Mouse (Mus musculus): Measurements from ENCODE around the gene Dusp22. TPM values are rescaled to one million over a fixed set of nuclear protein-coding genes. Genes with fewer than 3 reads are reported as not detected.

Gene Dusp22
- polyA plus RNA-seq, 1 experiment from 2014 or later, result 17.9 TPM

DNA sequence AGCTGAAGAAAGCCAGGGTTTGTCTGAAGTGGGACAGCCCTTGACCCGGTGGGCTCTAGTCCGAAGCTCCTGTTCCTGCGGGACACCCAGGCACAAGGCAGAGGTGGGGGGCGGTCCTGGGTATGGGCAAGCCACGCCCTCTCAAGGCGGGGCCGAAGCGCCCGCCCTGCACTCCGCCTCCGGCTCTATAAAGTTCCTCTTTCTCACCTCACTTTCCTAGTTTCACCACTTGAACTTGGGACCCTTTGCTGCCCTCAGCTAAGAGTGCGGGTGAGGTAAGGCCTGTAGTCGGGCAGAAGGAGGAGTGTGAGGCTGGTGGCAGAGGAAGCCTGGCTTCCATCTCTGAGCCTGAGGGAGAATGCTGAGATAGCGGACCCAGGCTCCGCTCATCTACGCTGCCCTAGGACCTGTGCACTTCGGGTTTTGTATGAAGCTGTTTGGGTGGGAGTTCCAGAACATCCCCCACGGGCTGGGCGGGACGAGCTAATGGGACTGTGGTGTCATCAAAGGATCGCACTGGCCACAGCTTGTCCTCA, 89.3 kb downstream of the Dusp22 start, which contains the start of gene Irf4:
Gene Irf4, plus strand, starts transcription at position 206 of the 536 bp plus-strand sequence.
- H3K4me2 ChIP-seq (ENCODE audit: low read depth, low read length), result peak within 1 kb of the TSS; percentile 90
- peaks cover 19% of the 10 kb centered on the region for H3K4me1 ChIP-seq (ENCODE audit: control insufficient read depth, insufficient read depth, low read length)
- H3K9me3 ChIP-seq (replicated peaks; ENCODE audit: control insufficient read depth, low read length), result no peaks in the 10 kb centered on the region
- peak; percentile 65 for ATAC-seq (replicated peaks; ENCODE audit: extremely low read depth, insufficient read depth, low FRiP score)
- H3K27me3 ChIP-seq (ENCODE audit: control insufficient read depth, insufficient read depth, low read length), result peaks cover 50% of the 10 kb centered on the region
- peak within 1 kb of the TSS; percentile 34; the same call in 1 of the 2 replicates for H3K9ac ChIP-seq (ENCODE audit: low read length)
- peak within 1 kb of the TSS; percentile 57 for H3K4me3 ChIP-seq (ENCODE audit: low read length)
- WGBS, result under 1% methylated on average over 21 of the region's 21 CpGs
- no peak within 1 kb of the TSS for H3K27ac ChIP-seq (ENCODE audit: low read length)
- no peaks in the 10 kb centered on the region for H3K36me3 ChIP-seq (ENCODE audit: control insufficient read depth, insufficient read depth)

DNA sequence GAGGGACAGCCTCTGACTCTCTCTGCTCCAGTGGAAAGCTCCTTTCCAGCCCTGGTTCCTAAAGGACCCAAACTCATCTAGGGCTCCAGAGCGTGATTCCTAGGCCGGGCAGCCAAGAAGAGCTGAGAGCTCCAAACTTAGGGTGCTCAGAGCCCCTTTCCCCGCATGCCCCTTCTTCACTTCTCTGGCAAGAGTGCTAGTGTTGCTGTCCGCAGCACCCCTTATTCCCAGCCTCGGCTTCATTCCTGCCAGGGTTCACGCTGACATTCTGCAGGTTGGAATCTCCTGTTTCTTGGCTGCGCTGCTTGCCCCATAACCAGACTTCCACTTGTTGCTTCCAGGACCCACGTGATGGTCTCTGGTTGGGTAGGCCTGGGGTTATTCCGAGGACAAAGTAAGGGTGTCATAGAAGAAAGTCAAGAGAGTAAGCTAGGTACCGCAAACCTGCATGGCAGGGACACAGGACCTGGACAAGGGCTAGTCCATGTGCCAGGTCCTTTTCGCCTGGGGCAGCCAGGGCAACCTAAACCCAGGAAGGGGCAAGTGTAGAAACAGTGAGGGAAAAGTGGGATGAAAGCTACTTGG, 89.8 kb downstream of the Dusp22 start:
- ATAC-seq (replicated peaks; ENCODE audit: extremely low read depth, insufficient read depth, low FRiP score), result no peak
- no peak overlapping the region for H3K27ac ChIP-seq (ENCODE audit: low read length)
- H3K36me3 ChIP-seq (ENCODE audit: control insufficient read depth, insufficient read depth), result no peaks in the 10 kb centered on the region
- H3K4me2 ChIP-seq (ENCODE audit: low read depth, low read length), result peak overlapping the region; percentile 90
- peaks cover 19% of the 10 kb centered on the region for H3K4me1 ChIP-seq (ENCODE audit: control insufficient read depth, insufficient read depth, low read length)
- peaks cover 50% of the 10 kb centered on the region for H3K27me3 ChIP-seq (ENCODE audit: control insufficient read depth, insufficient read depth, low read length)
- H3K4me3 ChIP-seq (ENCODE audit: low read length), result peak overlapping the region; percentile 57
- H3K9me3 ChIP-seq (replicated peaks; ENCODE audit: control insufficient read depth, low read length), result no peaks in the 10 kb centered on the region
- peak overlapping the region; percentile 34; the same call in 1 of the 2 replicates for H3K9ac ChIP-seq (ENCODE audit: low read length)
- WGBS, result 4% methylated on average over 11 of the region's 11 CpGs

DNA sequence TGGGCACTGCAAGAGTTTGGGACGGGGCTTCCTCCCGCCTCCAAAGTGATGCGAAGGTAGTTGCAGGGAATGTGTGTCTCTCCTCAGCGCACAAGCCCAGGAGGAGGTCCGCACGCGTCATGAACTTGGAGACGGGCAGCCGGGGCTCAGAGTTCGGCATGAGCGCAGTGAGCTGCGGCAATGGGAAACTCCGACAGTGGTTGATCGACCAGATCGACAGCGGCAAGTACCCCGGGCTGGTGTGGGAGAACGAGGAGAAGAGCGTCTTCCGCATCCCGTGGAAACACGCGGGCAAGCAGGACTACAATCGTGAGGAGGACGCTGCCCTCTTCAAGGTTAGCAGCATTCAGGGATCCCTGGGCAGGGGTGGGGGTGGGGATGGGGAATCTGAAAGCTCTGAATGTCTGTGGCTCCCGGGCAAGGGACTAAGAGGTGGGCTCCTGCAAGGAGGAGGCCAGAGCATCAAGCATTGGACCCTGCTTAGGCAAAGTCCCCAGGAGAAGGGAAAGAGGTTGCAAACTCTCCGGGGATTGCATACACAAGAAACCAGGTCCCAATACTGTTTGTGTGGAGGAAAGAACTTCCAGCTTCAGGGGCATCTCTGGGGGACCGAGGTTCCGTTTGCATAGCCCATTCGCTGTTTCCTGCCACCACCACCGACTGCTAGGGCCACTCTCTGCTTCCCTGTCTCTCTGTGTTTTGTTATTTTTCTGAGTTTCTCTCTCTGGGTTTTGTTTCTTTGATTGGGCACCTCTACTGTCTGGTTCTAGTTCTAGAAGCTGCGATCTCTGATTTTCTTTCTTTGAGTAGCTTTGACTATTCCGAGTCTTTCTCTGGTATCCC, 90.9 kb downstream of the Dusp22 start:
- Histone ChIP-seq H3K27ac (ENCODE audit: low read length) (no peak overlapping the region), H3K9ac (ENCODE audit: low read length) (no peak overlapping the region), H3K4me2 (ENCODE audit: low read depth, low read length) (peak overlapping the region; percentile 90), H3K4me1 (ENCODE audit: control insufficient read depth, insufficient read depth, low read length) (peaks cover 19% of the 10 kb centered on the region), H3K9me3 (replicated peaks; ENCODE audit: control insufficient read depth, low read length) (no peaks in the 10 kb centered on the region), H3K36me3 (ENCODE audit: control insufficient read depth, insufficient read depth) (no peaks in the 10 kb centered on the region), H3K4me3 (ENCODE audit: low read length) (peak overlapping the region; percentile 57), H3K27me3 (ENCODE audit: control insufficient read depth, insufficient read depth, low read length) (peaks cover 50% of the 10 kb centered on the region)
- WGBS, result 4% methylated on average over 33 of the region's 33 CpGs
- ATAC-seq (replicated peaks; ENCODE audit: extremely low read depth, insufficient read depth, low FRiP score), result no peak

DNA sequence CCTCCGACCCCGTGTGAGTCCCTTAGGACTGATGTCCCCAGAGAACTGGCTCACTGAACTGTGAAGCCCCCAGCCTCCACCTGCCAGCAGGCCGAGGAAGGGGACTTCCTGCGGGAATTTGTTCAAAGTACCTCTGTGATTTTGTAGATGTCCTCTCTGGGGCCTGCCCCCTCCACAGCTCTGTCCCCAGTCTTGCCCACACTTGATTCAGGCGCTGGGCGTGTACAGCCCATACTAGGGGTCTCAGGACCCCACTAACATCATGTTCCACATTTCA, 91.4 kb downstream of the Dusp22 start:
- peaks cover 19% of the 10 kb centered on the region for H3K4me1 ChIP-seq (ENCODE audit: control insufficient read depth, insufficient read depth, low read length)
- H3K4me3 ChIP-seq (ENCODE audit: low read length), result no peak overlapping the region
- H3K27ac ChIP-seq (ENCODE audit: low read length), result no peak overlapping the region
- H3K4me2 ChIP-seq (ENCODE audit: low read depth, low read length), result no peak overlapping the region
- ATAC-seq (replicated peaks; ENCODE audit: extremely low read depth, insufficient read depth, low FRiP score), result no peak
- WGBS, result 36% methylated on average over 6 of the region's 6 CpGs
- H3K36me3 ChIP-seq (ENCODE audit: control insufficient read depth, insufficient read depth), result no peaks in the 10 kb centered on the region
- no peaks in the 10 kb centered on the region for H3K9me3 ChIP-seq (replicated peaks; ENCODE audit: control insufficient read depth, low read length)
- H3K27me3 ChIP-seq (ENCODE audit: control insufficient read depth, insufficient read depth, low read length), result peaks cover 50% of the 10 kb centered on the region
- H3K9ac ChIP-seq (ENCODE audit: low read length), result no peak overlapping the region

DNA sequence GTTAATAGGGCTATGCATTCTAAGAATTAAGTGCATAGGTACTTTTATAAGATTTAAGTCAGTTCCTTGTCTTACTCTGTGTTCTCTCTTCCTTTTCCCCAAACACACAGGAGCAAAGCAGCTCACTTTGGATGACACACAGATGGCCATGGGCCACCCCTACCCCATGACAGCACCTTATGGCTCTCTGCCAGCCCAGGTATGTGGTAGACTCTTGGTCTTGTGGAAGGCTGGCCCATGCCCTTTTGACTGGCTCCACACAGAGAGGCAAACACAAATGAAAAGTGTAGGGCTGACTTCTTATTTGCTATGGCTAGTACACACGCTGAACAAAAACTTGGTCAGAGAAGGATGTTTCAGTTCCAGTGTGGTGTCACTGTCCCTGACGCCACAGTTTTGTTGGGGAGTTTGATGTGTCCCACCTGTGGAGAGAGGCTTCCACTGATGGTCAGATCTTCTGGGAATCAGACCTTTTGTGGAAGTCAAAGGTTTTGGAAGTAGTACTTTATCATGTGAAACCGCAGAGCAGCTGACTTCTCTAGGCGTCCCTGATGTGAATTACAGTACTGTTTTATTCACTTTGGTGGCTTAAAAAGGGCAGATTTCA, 92.9 kb downstream of the Dusp22 start:
- H3K4me1 ChIP-seq (ENCODE audit: control insufficient read depth, insufficient read depth, low read length), result peaks cover 19% of the 10 kb centered on the region
- no peaks in the 10 kb centered on the region for H3K36me3 ChIP-seq (ENCODE audit: control insufficient read depth, insufficient read depth)
- peaks cover 47% of the 10 kb centered on the region for H3K27me3 ChIP-seq (ENCODE audit: control insufficient read depth, insufficient read depth, low read length)
- no peaks in the 10 kb centered on the region for H3K9me3 ChIP-seq (replicated peaks; ENCODE audit: control insufficient read depth, low read length)
- WGBS, result 76% methylated on average over 4 of the region's 4 CpGs
- H3K4me2 ChIP-seq (ENCODE audit: low read depth, low read length), result no peak overlapping the region
- H3K4me3 ChIP-seq (ENCODE audit: low read length), result no peak overlapping the region
- no peak for ATAC-seq (replicated peaks; ENCODE audit: extremely low read depth, insufficient read depth, low FRiP score)
- H3K27ac ChIP-seq (ENCODE audit: low read length), result no peak overlapping the region
- H3K9ac ChIP-seq (ENCODE audit: low read length), result no peak overlapping the region

DNA sequence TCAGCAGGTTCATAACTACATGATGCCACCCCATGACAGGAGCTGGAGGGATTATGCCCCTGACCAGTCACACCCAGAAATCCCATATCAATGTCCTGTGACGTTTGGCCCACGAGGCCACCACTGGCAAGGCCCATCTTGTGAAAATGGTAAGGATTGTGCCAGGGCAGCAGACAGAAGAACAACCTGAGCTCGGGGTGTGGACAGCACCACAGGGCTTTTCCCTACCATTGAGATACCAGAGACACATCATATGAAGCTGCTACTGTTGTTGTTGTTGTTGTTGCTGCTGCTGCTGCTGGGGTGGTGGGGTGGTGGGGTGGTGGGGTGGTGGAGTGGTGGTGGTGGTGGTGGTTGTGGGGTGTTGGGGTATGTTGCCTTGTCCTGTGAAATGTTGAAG, 93.6 kb downstream of the Dusp22 start:
- H3K36me3 ChIP-seq (ENCODE audit: control insufficient read depth, insufficient read depth), result no peaks in the 10 kb centered on the region
- no peak overlapping the region for H3K27ac ChIP-seq (ENCODE audit: low read length)
- no peak overlapping the region for H3K4me3 ChIP-seq (ENCODE audit: low read length)
- H3K9ac ChIP-seq (ENCODE audit: low read length), result no peak overlapping the region
- H3K4me2 ChIP-seq (ENCODE audit: low read depth, low read length), result no peak overlapping the region
- H3K27me3 ChIP-seq (ENCODE audit: control insufficient read depth, insufficient read depth, low read length), result peaks cover 41% of the 10 kb centered on the region
- ATAC-seq (replicated peaks; ENCODE audit: extremely low read depth, insufficient read depth, low FRiP score), result no peak
- peaks cover 19% of the 10 kb centered on the region for H3K4me1 ChIP-seq (ENCODE audit: control insufficient read depth, insufficient read depth, low read length)
- 80% methylated on average over 3 of the region's 3 CpGs for WGBS
- no peaks in the 10 kb centered on the region for H3K9me3 ChIP-seq (replicated peaks; ENCODE audit: control insufficient read depth, low read length)

DNA sequence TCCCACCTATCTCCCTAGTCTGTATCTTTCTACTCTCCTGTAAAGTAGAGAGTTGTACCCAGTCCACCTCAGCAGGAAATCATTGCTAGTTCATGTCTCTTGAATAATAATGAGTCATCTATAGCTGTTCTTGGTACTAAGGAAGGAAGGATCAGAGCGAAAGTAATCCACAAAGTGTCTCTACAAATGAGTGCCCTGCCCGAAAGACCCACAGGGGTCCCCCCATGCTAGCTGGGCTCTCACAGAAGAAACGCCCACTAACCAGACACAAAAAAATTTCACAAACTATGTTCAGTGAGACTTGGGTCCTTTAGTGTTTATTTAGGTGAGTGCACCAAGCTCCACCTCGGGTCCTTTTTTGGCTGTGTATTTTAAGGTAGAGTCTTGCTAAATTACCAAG, 94.3 kb downstream of the Dusp22 start:
- no peak for ATAC-seq (replicated peaks; ENCODE audit: extremely low read depth, insufficient read depth, low FRiP score)
- Histone ChIP-seq H3K4me1 (ENCODE audit: control insufficient read depth, insufficient read depth, low read length) (peaks cover 16% of the 10 kb centered on the region), H3K36me3 (ENCODE audit: control insufficient read depth, insufficient read depth) (no peaks in the 10 kb centered on the region), H3K27me3 (ENCODE audit: control insufficient read depth, insufficient read depth, low read length) (peaks cover 35% of the 10 kb centered on the region), H3K9ac (ENCODE audit: low read length) (no peak overlapping the region), H3K9me3 (replicated peaks; ENCODE audit: control insufficient read depth, low read length) (no peaks in the 10 kb centered on the region), H3K4me3 (ENCODE audit: low read length) (no peak overlapping the region), H3K4me2 (ENCODE audit: low read depth, low read length) (no peak overlapping the region), H3K27ac (ENCODE audit: low read length) (no peak overlapping the region)
- 85% methylated on average over 4 of the region's 4 CpGs for WGBS

DNA sequence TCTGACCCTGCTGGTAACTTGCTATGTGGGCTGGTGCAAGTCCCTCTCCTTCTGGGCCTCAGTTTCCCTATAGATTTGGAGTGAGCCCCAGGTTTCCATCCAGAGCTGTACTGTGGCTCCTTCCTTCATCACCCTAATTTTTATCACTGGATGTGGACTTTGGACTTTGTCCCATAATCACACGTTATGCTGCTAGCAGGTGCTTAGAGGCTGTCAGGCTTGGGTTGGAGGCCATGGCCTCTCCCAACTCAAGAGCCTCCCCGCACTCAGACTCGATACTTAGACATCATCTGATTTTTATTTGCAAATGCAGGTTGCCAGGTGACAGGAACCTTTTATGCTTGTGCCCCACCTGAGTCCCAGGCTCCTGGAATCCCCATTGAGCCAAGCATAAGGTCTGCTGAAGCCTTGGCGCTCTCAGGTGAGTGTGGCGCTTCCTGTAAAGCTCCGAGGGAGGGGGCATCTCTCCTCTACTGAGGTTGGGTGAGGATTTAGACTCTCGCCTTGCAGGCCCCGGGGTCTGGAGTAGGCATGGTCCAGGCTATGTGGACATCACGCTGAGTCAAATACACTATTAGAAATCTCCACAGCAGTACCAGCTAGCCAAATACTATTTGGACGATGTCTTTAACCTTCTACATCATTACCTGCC, 95.2 kb downstream of the Dusp22 start:
- Histone ChIP-seq H3K4me3 (ENCODE audit: low read length) (no peak overlapping the region), H3K27me3 (ENCODE audit: control insufficient read depth, insufficient read depth, low read length) (peaks cover 28% of the 10 kb centered on the region), H3K9ac (ENCODE audit: low read length) (no peak overlapping the region), H3K27ac (ENCODE audit: low read length) (no peak overlapping the region), H3K4me1 (ENCODE audit: control insufficient read depth, insufficient read depth, low read length) (peaks cover 7% of the 10 kb centered on the region), H3K9me3 (replicated peaks; ENCODE audit: control insufficient read depth, low read length) (no peaks in the 10 kb centered on the region), H3K4me2 (ENCODE audit: low read depth, low read length) (no peak overlapping the region), H3K36me3 (ENCODE audit: control insufficient read depth, insufficient read depth) (no peaks in the 10 kb centered on the region)
- ATAC-seq (replicated peaks; ENCODE audit: extremely low read depth, insufficient read depth, low FRiP score), result no peak
- 75% methylated on average over 10 of the region's 10 CpGs for WGBS
